Mouse (Mus musculus): Measurements from ENCODE around the gene Il17rc. TPM values are rescaled to one million over a fixed set of nuclear protein-coding genes. Genes with fewer than 3 reads are reported as not detected.

Il17rc gene
- total RNA-seq, 2 experiments from 2014 or later, result 4.8 to 5.6 TPM

- DNase-seq (ENCODE audit: low spot score in 2 of 2), result no peak
Observed at GRCm38 (mm10) chr6:113451839-113452238, 19.4 kb upstream of the Il17rc start.

GRCm38 (mm10) chr6:113455007-113455406 is 16.2 kb upstream of the Il17rc start:
- DNase-seq (ENCODE audit: low spot score in 2 of 2), result no peak

- DNase-seq (ENCODE audit: low spot score in 2 of 2), result no peak
Observed at GRCm38 (mm10) chr6:113457952-113458534, 13.2 kb upstream of the Il17rc start, which contains the start of gene Il17re. Gene Il17re, plus strand, starts transcription at chr6:113458484.

GRCm38 (mm10) chr6:113458635-113459034 is 12.6 kb upstream of the Il17rc start:
- no peak for DNase-seq (ENCODE audit: low spot score in 2 of 2)

- no peak for DNase-seq (ENCODE audit: low spot score in 2 of 2)
Observed at GRCm38 (mm10) chr6:113464040-113464439, 7.2 kb upstream of the Il17rc start.

- DNase-seq (ENCODE audit: low spot score in 2 of 2), result no peak
Observed at GRCm38 (mm10) chr6:113465602-113466001, 5.6 kb upstream of the Il17rc start.

GRCm38 (mm10) chr6:113468512-113468911 is 2.7 kb upstream of the Il17rc start:
- DNase-seq (ENCODE audit: low spot score in 2 of 2), result no peak

GRCm38 (mm10) chr6:113469021-113469420 is 2.2 kb upstream of the Il17rc start:
- DNase-seq (ENCODE audit: low spot score in 2 of 2), result peak; percentile 69 to 76

- peak; percentile 80 to 84 for DNase-seq (ENCODE audit: low spot score in 2 of 2)
Observed at GRCm38 (mm10) chr6:113469432-113469831, 1.8 kb upstream of the Il17rc start.

- DNase-seq (ENCODE audit: low spot score in 2 of 2), result no peak
Observed at GRCm38 (mm10) chr6:113472061-113472460, 834 bp downstream of the Il17rc start.

- no peak for DNase-seq (ENCODE audit: low spot score in 2 of 2)
Observed at GRCm38 (mm10) chr6:113473246-113473645, 2.0 kb downstream of the Il17rc start.

- no peak for DNase-seq (ENCODE audit: low spot score in 2 of 2)
Observed at GRCm38 (mm10) chr6:113473715-113474114, 2.5 kb downstream of the Il17rc start.

- no peak for DNase-seq (ENCODE audit: low spot score in 2 of 2)
Observed at GRCm38 (mm10) chr6:113477353-113477752, 6.1 kb downstream of the Il17rc start.

GRCm38 (mm10) chr6:113478906-113479305 is 7.7 kb downstream of the Il17rc start:
- DNase-seq (ENCODE audit: low spot score in 2 of 2), result no peak

- DNase-seq (ENCODE audit: low spot score in 2 of 2), result no peak
Observed at GRCm38 (mm10) chr6:113480555-113481373, 9.5 kb downstream of the Il17rc start.

- DNase-seq (ENCODE audit: low spot score in 2 of 2), result peak; percentile 59 to 60
Observed at GRCm38 (mm10) chr6:113482477-113483099, 11.4 kb downstream of the Il17rc start.

- DNase-seq (ENCODE audit: low spot score in 2 of 2), result peak; percentile 85 to 91
Observed at GRCm38 (mm10) chr6:113483100-113483615, 11.9 kb downstream of the Il17rc start, which contains the start of gene Creld1. Gene Creld1, plus strand, starts transcription at chr6:113483297.

- DNase-seq (ENCODE audit: low spot score in 2 of 2), result peak in 1 of 2 experiments; percentile 52
Observed at GRCm38 (mm10) chr6:113483729-113484128, 12.5 kb downstream of the Il17rc start.

GRCm38 (mm10) chr6:113487125-113487576 is 15.9 kb downstream of the Il17rc start:
- no peak for DNase-seq (ENCODE audit: low spot score in 2 of 2)

- DNase-seq (ENCODE audit: low spot score in 2 of 2), result no peak
Observed at GRCm38 (mm10) chr6:113489410-113489809, 18.2 kb downstream of the Il17rc start.

- no peak for DNase-seq (ENCODE audit: low spot score in 2 of 2)
Observed at GRCm38 (mm10) chr6:113492101-113492864, 21.1 kb downstream of the Il17rc start.
